8 mouse cellular contexts compared by ENCODE assay signal in genomic region chr9:55511521-55511993, GRCm38 (mm10). TPM values are rescaled to one million over a fixed set of nuclear protein-coding genes. Genes with fewer than 3 reads are reported as not detected.
DNase-seq lines count a peak whose midpoint lies in the region; ATAC-seq and TF ChIP-seq lines count a peak whose summit lies in the region.

No protein-coding gene starts in this region.

- ATAC-seq in forebrain, embryonic 15.5 days (replicated peaks): peak; percentile 76
- ATAC-seq in kidney, embryonic 15.5 days (replicated peaks; ENCODE audit: low FRiP score): peak; percentile 85
- ATAC-seq in lung, embryonic 16.5 days (ENCODE audit: low read depth): peak; percentile 85

- peak overlapping the region; percentile 75 for H3K4me3 ChIP-seq in spleen, adult 2 months (ENCODE audit: extremely low read depth, insufficient read depth, insufficient read length)
- peak overlapping the region; percentile 91 for H3K4me3 ChIP-seq in forebrain, embryonic 15.5 days
- H3K4me3 ChIP-seq in kidney, embryonic 15.5 days (replicated peaks): peak overlapping the region; percentile 86
- H3K4me3 ChIP-seq in lung, embryonic 16.5 days (ENCODE audit: low read length): peak overlapping the region; percentile 98
- H3K4me3 ChIP-seq in olfactory bulb, adult 2 months (ENCODE audit: insufficient read depth, low read depth, low read length): peak overlapping the region; percentile 91

- TF ChIP-seq CTCF in spleen, adult 2 months (IDR thresholded peaks at IDR 0.05; ENCODE audit: extremely low read depth, insufficient read depth, insufficient read length, insufficient replicate concordance): no peak
- TF ChIP-seq CTCF in olfactory bulb, adult 2 months (IDR thresholded peaks at IDR 0.05; ENCODE audit: insufficient read depth, low read depth, low read length): no peak

- H3K4me2 ChIP-seq in forebrain, embryonic 15.5 days (replicated peaks): peak overlapping the region; percentile 99
- peak overlapping the region; percentile 88 for H3K4me2 ChIP-seq in kidney, embryonic 15.5 days
- peak overlapping the region; percentile 91 for H3K4me2 ChIP-seq in lung, embryonic 16.5 days (ENCODE audit: low read depth, low read length)

- under 1% methylated on average over 32 of the region's 32 CpGs for WGBS in spleen, adult 2 months
- under 1% methylated on average over 32 of the region's 32 CpGs for WGBS in forebrain, embryonic 15.5 days
- WGBS in kidney, embryonic 15.5 days: under 1% methylated on average over 29 of the region's 32 CpGs
- under 1% methylated on average over 32 of the region's 32 CpGs for WGBS in lung, embryonic 16.5 days
- under 1% methylated on average over 32 of the region's 32 CpGs for WGBS in olfactory bulb, adult 2 months

- TF ChIP-seq POLR2A in spleen, adult 2 months (IDR thresholded peaks at IDR 0.05; ENCODE audit: low read depth, low read length): no peak
- no peak for TF ChIP-seq POLR2A in olfactory bulb, adult 2 months (IDR thresholded peaks at IDR 0.05; ENCODE audit: insufficient read depth, low read depth, low read length)

- H3K27me3 ChIP-seq in spleen, adult 2 months (ENCODE audit: control insufficient read depth, insufficient read depth, low read length): no peaks in the 10 kb centered on the region
- H3K27me3 ChIP-seq in forebrain, embryonic 15.5 days: peaks cover 6% of the 10 kb centered on the region
- H3K27me3 ChIP-seq in kidney, embryonic 15.5 days: peaks cover 27% of the 10 kb centered on the region
- no peaks in the 10 kb centered on the region; the same call in 1 of the 2 replicates for H3K27me3 ChIP-seq in lung, embryonic 16.5 days (ENCODE audit: control insufficient read depth, insufficient read depth, low read depth, low read length)

- H3K9ac ChIP-seq in forebrain, embryonic 15.5 days (replicated peaks): peak overlapping the region; percentile 92
- H3K9ac ChIP-seq in kidney, embryonic 15.5 days: peak overlapping the region; percentile 91
- H3K9ac ChIP-seq in lung, embryonic 16.5 days (ENCODE audit: low read length): peak overlapping the region; percentile 96

- DNase-seq in spleen, adult 2 months (ENCODE audit: low read depth in 1 of 2, low spot score in 2 of 2): peak in 1 of 2 experiments; percentile 11
- no peak for DNase-seq in spleen, adult 18-20 months
- DNase-seq in adrenal gland, postnatal 4 days (ENCODE audit: low spot score in 2 of 2): peak; percentile 18 to 38
- DNase-seq in cerebellum, adult 9-11 months: no peak

- peak overlapping the region; percentile 83 for H3K27ac ChIP-seq in spleen, adult 2 months (ENCODE audit: insufficient read depth, low read length)
- H3K27ac ChIP-seq in forebrain, embryonic 15.5 days (replicated peaks): peak overlapping the region; percentile 79
- peak overlapping the region; percentile 95 for H3K27ac ChIP-seq in kidney, embryonic 15.5 days
- H3K27ac ChIP-seq in lung, embryonic 16.5 days (ENCODE audit: low read length): peak overlapping the region; percentile 94
- peak overlapping the region; percentile 39; the same call in 1 of the 2 replicates for H3K27ac ChIP-seq in olfactory bulb, adult 2 months (ENCODE audit: insufficient read depth, low read depth, low read length)

- H3K4me1 ChIP-seq in spleen, adult 2 months (ENCODE audit: control insufficient read depth, insufficient read depth, insufficient read length): peaks cover 3% of the 10 kb centered on the region; the same call in 1 of the 2 replicates
- peaks cover 27% of the 10 kb centered on the region for H3K4me1 ChIP-seq in forebrain, embryonic 15.5 days
- H3K4me1 ChIP-seq in kidney, embryonic 15.5 days: peaks cover 11% of the 10 kb centered on the region
- peaks cover 14% of the 10 kb centered on the region; the same call in 1 of the 2 replicates for H3K4me1 ChIP-seq in lung, embryonic 16.5 days (replicated peaks; ENCODE audit: control insufficient read depth, insufficient read depth, low read length)
- H3K4me1 ChIP-seq in olfactory bulb, adult 2 months (ENCODE audit: control insufficient read depth, insufficient read depth, low read length): peaks cover 9% of the 10 kb centered on the region

- H3K9me3 ChIP-seq in forebrain, embryonic 15.5 days: no peaks in the 10 kb centered on the region
- H3K9me3 ChIP-seq in kidney, embryonic 15.5 days (replicated peaks): no peaks in the 10 kb centered on the region
- no peaks in the 10 kb centered on the region for H3K9me3 ChIP-seq in lung, embryonic 16.5 days (ENCODE audit: control insufficient read depth, low read length)

- no peaks in the 10 kb centered on the region for H3K36me3 ChIP-seq in spleen, adult 2 months (ENCODE audit: control insufficient read depth, insufficient read depth, low read length)
- no peaks in the 10 kb centered on the region for H3K36me3 ChIP-seq in forebrain, embryonic 15.5 days
- no peaks in the 10 kb centered on the region for H3K36me3 ChIP-seq in kidney, embryonic 15.5 days
- no peaks in the 10 kb centered on the region for H3K36me3 ChIP-seq in lung, embryonic 16.5 days (ENCODE audit: control insufficient read depth, insufficient read depth, low read length)

RNA-seq across cellular contexts. Expression of gene Etfa, which starts 0.5 kb away (rescaled TPM):
- polyA plus RNA-seq in spleen, adult 2 months (2012; rRNA removed): 15.2 and 15.9 TPM in 2 replicates
- 100 to 1,000 TPM; 408 to 465 TPM for total RNA-seq in adrenal gland, postnatal 4 days (2021)
- 96.2 and 97.4 TPM in 2 replicates for polyA plus RNA-seq in forebrain, embryonic 15.5 days (2015; fragmentation: Nextera tagmentation; extraction: Ambion mirVana)
- 199 and 218 TPM in 2 replicates for polyA plus RNA-seq in kidney, embryonic 15.5 days (2015; fragmentation: Nextera tagmentation; extraction: Ambion mirVana)
- polyA plus RNA-seq in lung, embryonic 16.5 days (2015; fragmentation: Nextera tagmentation; extraction: Ambion mirVana): 216 and 219 TPM in 2 replicates
- not detected in 2 replicates for polyA plus RNA-seq in olfactory bulb, adult 2 months (2012; ENCODE audit: insufficient read depth, insufficient read length, low replicate concordance, missing spikeins)

RNA-seq across cellular contexts. Expression of gene Isl2, which starts 26.9 kb away (rescaled TPM):
- 0.09 and 0.21 TPM in 2 replicates for polyA plus RNA-seq in spleen, adult 2 months (2012; rRNA removed)
- not detected for total RNA-seq in adrenal gland, postnatal 4 days (2021)
- polyA plus RNA-seq in forebrain, embryonic 15.5 days (2015; fragmentation: Nextera tagmentation; extraction: Ambion mirVana): 0.11 and 0.33 TPM in 2 replicates
- 0.10 and 0.27 TPM in 2 replicates for polyA plus RNA-seq in kidney, embryonic 15.5 days (2015; fragmentation: Nextera tagmentation; extraction: Ambion mirVana)
- polyA plus RNA-seq in lung, embryonic 16.5 days (2015; fragmentation: Nextera tagmentation; extraction: Ambion mirVana): 0.31 TPM in 1 of 2 replicates, not detected in the other
- not detected in 2 replicates for polyA plus RNA-seq in olfactory bulb, adult 2 months (2012; ENCODE audit: insufficient read depth, insufficient read length, low replicate concordance, missing spikeins)

Comparison
In these comparisons a context has a peak if more than half of its experiments do, and no peak if none do; other contexts are left out.
1. DNase-seq: peak in adrenal gland, postnatal 4 days (2 of 2); none in spleen, adult 18-20 months (0 of 2) and cerebellum, adult 9-11 months (single experiment).
2. H3K27ac ChIP-seq: peak in every context shown above with its lines; median percentile 95 in kidney, embryonic 15.5 days; 94 in lung, embryonic 16.5 days; 83 in spleen, adult 2 months; 79 in forebrain, embryonic 15.5 days; 39 in olfactory bulb, adult 2 months.
3. RNA of gene Etfa, which starts 0.5 kb away (polyA plus RNA-seq): 216 to 219 TPM in lung, embryonic 16.5 days, 199 to 218 TPM in kidney, embryonic 15.5 days, 96.2 to 97.4 TPM in forebrain, embryonic 15.5 days and 15.2 to 15.9 TPM in spleen, adult 2 months; not detected in olfactory bulb, adult 2 months; every median in the first group is over 10 times any median in the second.
4. Peak in every context shown above with its lines, with median percentiles within 50 percentile points of each other: H3K4me3 ChIP-seq, ATAC-seq, H3K4me2 ChIP-seq and H3K9ac ChIP-seq.